Mouse (Mus musculus) ES-E14 (cell line): ENCODE results near the gene Sytl3.
"Not testable (repeated sequence)": the region's sequence is repeated elsewhere in the genome, so short reads cannot be mapped to it uniquely, and the experiment has no call there.

Source experiments
- CHD2 ChIP-seq: IDR thresholded peaks from 2 replicates; pipeline ENCODE4 v1.6.1; 2014; ENCODE audit warnings: mild to moderate bottlenecking, low read depth, low read length, inconsistent platforms
- HCFC1 ChIP-seq: IDR thresholded peaks from 2 replicates; pipeline ENCODE4 v1.6.1; 2012; ENCODE audit warnings: low read length, inconsistent platforms, borderline replicate concordance; ENCODE audit not compliant: insufficient read depth
- ZNF384 ChIP-seq: IDR thresholded peaks from 2 replicates; pipeline ENCODE4 v1.6.1; 2012; ENCODE audit warnings: low read depth, low read length, inconsistent platforms

- not testable (repeated sequence) for TF ChIP-seq CHD2, HCFC1, ZNF384
These were observed 23.1 kb upstream of the Sytl3 start for GRCm38 (mm10) chr17:6635781-6636180.
